Mouse (Mus musculus) c-Kit-positive CD71-negative TER-119-negative erythroid progenitor cells, embryonic 14.5 days (primary cell): ENCODE measurements at regions not wholly inside any gene's neighbourhood (a gene's known extent, or its start where the extent isn't known, plus 50 kb on each side); places are given as distances from the start of the nearest gene placed in this dataset.
"Not testable (repeated sequence)": the region's sequence is repeated elsewhere in the genome, so short reads cannot be mapped to it uniquely, and the experiment has no call there.

Source experiments
- DNase-seq: peaks from one replicate; pipeline ENCODE4 v3.0.0-alpha.2; 2013; ENCODE audit warnings: low read depth

- no peak for DNase-seq
Measured at GRCm38 (mm10) chr15:96827931-96828330, 128.4 kb upstream of the Slc38a2 start.

- DNase-seq, result no peak
Measured at GRCm38 (mm10) chr15:96818435-96818834, 118.9 kb upstream of the Slc38a2 start.

- DNase-seq, result no peak
Measured at GRCm38 (mm10) chr15:96817626-96818025, 118.1 kb upstream of the Slc38a2 start.

GRCm38 (mm10) chr15:96816997-96817570 is 117.6 kb upstream of the Slc38a2 start:
- no peak for DNase-seq

- no peak for DNase-seq
Measured at GRCm38 (mm10) chr15:96813472-96813871, 113.9 kb upstream of the Slc38a2 start.

- DNase-seq, result no peak
Measured at GRCm38 (mm10) chr15:96802729-96803053, 103.2 kb upstream of the Slc38a2 start.

GRCm38 (mm10) chr15:96802034-96802728 is 102.7 kb upstream of the Slc38a2 start:
- DNase-seq, result peak; percentile 23

- DNase-seq, result no peak
Measured at GRCm38 (mm10) chr15:96799228-96799627, 99.7 kb upstream of the Slc38a2 start.

GRCm38 (mm10) chr15:96797615-96798270 is 98.2 kb upstream of the Slc38a2 start:
- no peak for DNase-seq

- no peak for DNase-seq
Measured at GRCm38 (mm10) chr15:96794177-96794719, 94.7 kb upstream of the Slc38a2 start.

- DNase-seq, result no peak
Measured at GRCm38 (mm10) chr15:96793251-96793650, 93.7 kb upstream of the Slc38a2 start.

GRCm38 (mm10) chr15:96791306-96791705 is 91.8 kb upstream of the Slc38a2 start:
- no peak for DNase-seq

- not testable (repeated sequence) for DNase-seq
Measured at GRCm38 (mm10) chr15:96787921-96788320, 88.4 kb upstream of the Slc38a2 start.

GRCm38 (mm10) chr15:96784578-96784977 is 85.0 kb upstream of the Slc38a2 start:
- no peak for DNase-seq

- no peak for DNase-seq
Measured at GRCm38 (mm10) chr15:96781560-96781959, 82.0 kb upstream of the Slc38a2 start.

GRCm38 (mm10) chr15:96780606-96781005 is 81.1 kb upstream of the Slc38a2 start:
- DNase-seq, result no peak

GRCm38 (mm10) chr15:96779358-96779757 is 79.8 kb upstream of the Slc38a2 start:
- no peak for DNase-seq

- DNase-seq, result no peak
Measured at GRCm38 (mm10) chr15:96778321-96778926, 78.9 kb upstream of the Slc38a2 start.

- DNase-seq, result no peak
Measured at GRCm38 (mm10) chr15:96776476-96777075, 77.0 kb upstream of the Slc38a2 start.

- no peak for DNase-seq
Measured at GRCm38 (mm10) chr15:96775129-96775528, 75.6 kb upstream of the Slc38a2 start.

- no peak for DNase-seq
Measured at GRCm38 (mm10) chr15:96774664-96775063, 75.1 kb upstream of the Slc38a2 start.

- no peak for DNase-seq
Measured at GRCm38 (mm10) chr15:96773656-96774055, 74.1 kb upstream of the Slc38a2 start.
